Mouse (Mus musculus) heart, postnatal 0 days (tissue): Measurements from ENCODE around the gene 4933425L06Rik.

Experiments
- CTCF ChIP-seq: IDR thresholded peaks from 2 replicates; pipeline ENCODE4 v1.5.1; 2016; ENCODE audit warnings: antibody characterized with exemption, control low read depth, low read depth
- EP300 ChIP-seq: IDR thresholded peaks from 2 replicates; pipeline ENCODE4 v1.6.1; 2016; ENCODE audit warnings: antibody characterized with exemption, low read depth

DNA sequence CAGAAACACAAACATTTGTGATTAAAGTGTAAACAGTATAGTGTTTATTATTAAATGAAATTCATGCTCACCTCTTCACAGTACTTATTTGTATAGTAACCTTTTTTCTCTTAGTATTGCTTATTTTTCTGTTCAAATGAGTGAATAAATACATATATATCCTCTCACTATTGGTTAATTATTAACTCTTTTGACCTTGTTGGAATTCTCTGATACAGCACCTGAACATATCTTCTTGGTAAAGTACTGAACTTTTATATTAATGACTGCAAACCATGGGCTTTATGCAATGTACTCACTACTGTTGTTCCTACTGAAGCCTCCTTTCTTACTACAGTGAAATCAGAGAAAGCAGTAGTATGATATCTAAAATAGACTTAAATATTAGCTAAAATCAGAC lies 39.7 kb downstream of the 4933425L06Rik start:
- TF ChIP-seq CTCF, result no peak
- TF ChIP-seq EP300, result no peak
